Mouse (Mus musculus) kidney, adult 2 months (tissue): ENCODE measurements around the gene Enpp1. TPM values are rescaled to one million over a fixed set of nuclear protein-coding genes. Genes with fewer than 3 reads are reported as not detected.

ENCODE experiments used
- DNase-seq: peaks from one replicate; pipeline ENCODE4 v3.0.0; 2021
- H3K27ac ChIP-seq: fragments of 200-500 bp; 2 replicates; pipeline ENCODE4 v1.5.1; 2012; ENCODE audit warnings: low read depth, low read length, control low read depth, inconsistent platforms; ENCODE audit not compliant: insufficient read depth
- H3K27me3 ChIP-seq: fragments of 200-500 bp; replicated peaks from 2 replicates; pipeline ENCODE4 v1.6.1; 2012; ENCODE audit warnings: mild to moderate bottlenecking, moderate library complexity, low read length, inconsistent platforms; ENCODE audit not compliant: control insufficient read depth, insufficient read depth
- H3K36me3 ChIP-seq: fragments of 200-500 bp; 2 replicates; pipeline ENCODE4 v1.6.1; 2012; ENCODE audit warnings: mild to moderate bottlenecking, moderate library complexity, low read length, inconsistent platforms; ENCODE audit not compliant: control insufficient read depth, insufficient read depth
- H3K4me1 ChIP-seq: fragments of 200-500 bp; 2 replicates; pipeline ENCODE4 v1.6.1; 2011; ENCODE audit warnings: low read length; ENCODE audit not compliant: control insufficient read depth, insufficient read depth
- H3K4me3 ChIP-seq: fragments of 200-500 bp; 2 replicates; pipeline ENCODE4 v1.5.1; 2011; ENCODE audit warnings: mild to moderate bottlenecking, low read depth, low read length, control low read depth; ENCODE audit not compliant: insufficient read depth
- CTCF ChIP-seq: fragments of 200-500 bp; conservative IDR thresholded peaks from 2 replicates; pipeline ENCODE4 v1.5.1; 2011; ENCODE audit warnings: low read depth, mild to moderate bottlenecking, control low read depth, low read length, moderate library complexity, mixed read lengths; ENCODE audit not compliant: insufficient read depth, insufficient read length
- POLR2A ChIP-seq: fragments of 200-500 bp; IDR thresholded peaks from one replicate; pipeline ENCODE4 v1.6.1; 2011; ENCODE audit warnings: low read depth, low read length, control low read depth
- WGBS: fragments of 180-500 bp; shearing (Covaris S2); methylation state at CpG from one replicate; pipeline ENCODE4 v1.1.7; 2018; 5-methylcytosine and 5-hydroxymethylcytosine counted together
- polyA plus RNA-seq: library from polyadenylated mRNA; depleted of rRNA; stranded (reverse); fragments of >200 nt; gene quantifications from 2 replicates; pipeline ENCODE4 v1.2.3, GENCODE M21; 2012

Gene Enpp1
- polyA plus RNA-seq, 1 experiment, result 8.5 TPM

DNA sequence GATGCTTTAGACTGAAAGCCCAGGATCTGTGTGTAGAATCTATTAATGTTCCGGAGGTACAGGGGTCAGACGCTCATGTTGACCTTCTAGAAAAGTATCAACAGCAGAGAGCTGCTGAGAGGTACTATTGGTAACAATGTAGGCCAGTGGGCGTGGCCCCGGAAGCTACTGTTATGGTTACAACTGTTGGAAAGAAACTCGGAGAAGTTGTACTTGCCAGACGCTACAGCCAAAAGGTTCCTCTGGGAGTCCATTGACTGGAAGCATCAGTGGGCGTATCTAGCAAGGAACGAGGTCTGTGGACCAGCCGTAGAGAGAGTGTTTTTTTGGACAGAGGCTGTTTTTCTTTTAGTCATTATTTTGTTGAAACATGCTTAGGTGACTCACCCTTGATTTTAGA, 102.2 kb downstream of the Enpp1 start:
- 86% methylated on average over 9 of the region's 9 CpGs for WGBS
- Histone ChIP-seq H3K4me1 (no peaks in the 10 kb centered on the region), H3K4me3 (no peak overlapping the region), H3K27me3 (no peaks in the 10 kb centered on the region), H3K27ac (no peak overlapping the region), H3K36me3 (no peaks in the 10 kb centered on the region)
- TF ChIP-seq CTCF, result no peak
- TF ChIP-seq POLR2A, result no peak
- DNase-seq, result no peak

DNA sequence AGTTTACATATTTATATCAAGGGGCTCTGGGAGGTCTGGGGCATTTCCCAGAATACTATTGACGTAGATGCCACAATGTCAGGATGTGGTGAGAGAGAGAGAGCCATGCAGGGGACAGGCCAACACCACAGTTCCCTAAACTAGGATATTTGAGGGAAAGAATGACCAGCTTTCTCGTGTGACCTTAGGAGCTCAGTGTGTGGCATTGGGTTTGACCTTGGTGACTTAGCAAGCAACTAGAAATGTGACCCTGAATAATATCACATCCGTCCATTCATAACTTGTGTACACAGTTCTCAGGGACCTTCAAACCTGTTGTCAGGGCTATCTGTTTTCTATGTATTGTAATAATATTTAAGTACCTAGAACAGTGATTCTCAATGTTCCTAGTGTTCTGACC, 102.8 kb downstream of the Enpp1 start:
- Histone ChIP-seq H3K27me3 (no peaks in the 10 kb centered on the region), H3K4me1 (no peaks in the 10 kb centered on the region), H3K4me3 (no peak overlapping the region), H3K27ac (no peak overlapping the region), H3K36me3 (no peaks in the 10 kb centered on the region)
- TF ChIP-seq CTCF (no peak), POLR2A (no peak)
- WGBS, result 83% methylated on average over 3 of the region's 3 CpGs
- no peak for DNase-seq

- H3K36me3 ChIP-seq, result no peaks in the 10 kb centered on the region
- H3K4me3 ChIP-seq, result no peak overlapping the region
- no peak for DNase-seq
- no peaks in the 10 kb centered on the region for H3K4me1 ChIP-seq
- no peaks in the 10 kb centered on the region for H3K27me3 ChIP-seq
- TF ChIP-seq CTCF, result no peak
- TF ChIP-seq POLR2A, result no peak
- no peak overlapping the region for H3K27ac ChIP-seq
Observed at GRCm38 (mm10) chr10:24603727-24604126, 108.2 kb downstream of the Enpp1 start.

GRCm38 (mm10) chr10:24603035-24603434, 108.9 kb downstream of the Enpp1 start:
- no peak for DNase-seq
- Histone ChIP-seq H3K4me3 (no peak overlapping the region), H3K36me3 (no peaks in the 10 kb centered on the region; the same call in 1 of the 2 replicates), H3K27ac (no peak overlapping the region), H3K4me1 (no peaks in the 10 kb centered on the region), H3K27me3 (no peaks in the 10 kb centered on the region)
- 26% methylated on average over 2 of the region's 2 CpGs for WGBS
- no peak for TF ChIP-seq POLR2A
- no peak for TF ChIP-seq CTCF

DNA sequence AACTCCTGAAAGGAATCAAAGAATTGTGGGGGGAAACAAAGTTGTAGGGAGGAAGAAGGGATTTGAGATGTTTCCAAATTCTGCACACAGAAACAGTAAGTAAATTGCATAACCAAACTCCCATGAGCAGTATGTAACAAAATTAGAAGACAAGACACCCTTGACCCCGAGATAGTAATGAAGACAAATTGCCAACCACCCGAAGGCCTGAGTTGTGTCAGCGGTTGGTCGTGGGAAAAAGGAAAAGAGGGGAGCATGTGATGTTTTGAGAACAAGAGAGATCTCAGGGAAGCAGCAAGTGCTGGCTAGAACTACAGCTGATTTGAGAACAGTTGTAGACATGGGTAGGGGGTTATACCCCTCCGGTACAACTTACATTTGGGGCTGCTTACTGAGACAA, 112.2 kb downstream of the Enpp1 start:
- TF ChIP-seq CTCF, result no peak
- TF ChIP-seq POLR2A, result no peak
- no peaks in the 10 kb centered on the region; the same call in 1 of the 2 replicates for H3K4me1 ChIP-seq
- DNase-seq, result peak; percentile 41
- 80% methylated on average over 5 of the region's 5 CpGs for WGBS
- H3K27ac ChIP-seq, result peak overlapping the region; percentile 60
- no peaks in the 10 kb centered on the region for H3K27me3 ChIP-seq
- H3K36me3 ChIP-seq, result no peaks in the 10 kb centered on the region; the same call in 1 of the 2 replicates
- no peak overlapping the region for H3K4me3 ChIP-seq

GRCm38 (mm10) chr10:24598693-24599092, 113.3 kb downstream of the Enpp1 start:
- whole genome bisulfite sequencing, result 82% methylated on average over 6 of the region's 6 CpGs
- Histone ChIP-seq H3K4me3 (no peak overlapping the region), H3K27me3 (no peaks in the 10 kb centered on the region), H3K4me1 (no peaks in the 10 kb centered on the region; the same call in 1 of the 2 replicates), H3K36me3 (no peaks in the 10 kb centered on the region; the same call in 1 of the 2 replicates), H3K27ac (no peak overlapping the region)
- TF ChIP-seq CTCF, result no peak
- no peak for TF ChIP-seq POLR2A
- DNase-seq, result no peak

DNA sequence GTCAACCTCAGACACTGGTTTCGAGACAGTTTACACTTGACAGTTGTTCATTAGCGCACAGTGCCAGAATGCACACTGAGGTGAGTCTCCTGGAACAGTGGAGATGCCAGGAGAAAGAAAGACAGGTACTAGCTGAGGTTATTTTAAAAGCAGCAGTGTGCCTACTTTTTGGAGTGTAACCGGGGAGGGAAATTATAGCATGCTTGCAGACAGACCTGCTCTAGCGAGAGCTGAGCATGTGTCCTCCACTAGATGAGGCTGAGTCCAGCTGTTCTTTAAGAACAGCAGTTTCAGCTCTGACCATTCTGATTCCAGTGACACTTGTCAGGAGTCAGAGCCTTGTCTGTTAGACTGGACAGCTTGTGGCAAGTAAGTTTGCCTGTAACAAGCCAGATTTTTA, 114.2 kb downstream of the Enpp1 start:
- WGBS, result 74% methylated on average over 4 of the region's 4 CpGs
- Histone ChIP-seq H3K27ac (peak overlapping the region; percentile 57; the same call in 1 of the 2 replicates), H3K4me1 (no peaks in the 10 kb centered on the region; the same call in none of the 2 replicates), H3K36me3 (no peaks in the 10 kb centered on the region; the same call in 1 of the 2 replicates), H3K4me3 (peak overlapping the region; percentile 47), H3K27me3 (no peaks in the 10 kb centered on the region)
- DNase-seq, result no peak
- TF ChIP-seq POLR2A (no peak), CTCF (no peak)

DNA sequence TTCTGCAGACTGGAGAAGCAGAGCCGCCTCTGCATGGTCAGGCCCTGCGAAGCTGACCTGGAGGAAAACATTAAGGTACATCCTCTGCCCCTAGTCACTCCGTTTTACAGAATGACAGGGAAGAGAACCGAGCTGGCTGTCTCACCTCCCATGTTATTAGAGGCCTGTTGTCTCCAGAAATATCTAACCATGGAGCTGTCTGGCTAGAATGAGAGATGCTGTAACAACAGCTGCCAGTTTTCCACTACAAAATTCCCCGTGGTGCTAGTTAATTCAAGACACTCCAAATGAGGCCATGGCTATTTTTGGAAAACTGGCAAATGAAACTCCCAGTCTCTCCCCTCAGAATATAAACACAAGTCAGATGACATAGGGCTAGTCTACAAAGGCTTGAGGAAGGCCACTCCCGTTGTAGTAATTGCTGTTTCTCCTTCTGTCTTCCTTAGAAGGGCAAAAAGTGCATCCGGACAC, 115.1 kb downstream of the Enpp1 start:
- WGBS, result 50% methylated on average over 7 of the region's 7 CpGs
- peaks cover 5% of the 10 kb centered on the region for H3K4me1 ChIP-seq
- no peaks in the 10 kb centered on the region; the same call in 1 of the 2 replicates for H3K36me3 ChIP-seq
- H3K27ac ChIP-seq, result peak overlapping the region; percentile 90
- peak overlapping the region; percentile 65 for H3K4me3 ChIP-seq
- no peak for TF ChIP-seq CTCF
- no peak for TF ChIP-seq POLR2A
- DNase-seq, result peak; percentile 49
- no peaks in the 10 kb centered on the region for H3K27me3 ChIP-seq
